Mouse (Mus musculus) testis, adult 2 months (tissue): ENCODE measurements around the gene Crkl.

ENCODE experiments used
- CTCF ChIP-seq: fragments of 200-500 bp; IDR thresholded peaks from 2 replicates; pipeline ENCODE4 v1.5.1; 2012; ENCODE audit warnings: low read depth, mild to moderate bottlenecking, inconsistent platforms, low read length, moderate library complexity; ENCODE audit not compliant: control insufficient read depth, insufficient read depth, insufficient replicate concordance
- POLR2A ChIP-seq: fragments of 200-500 bp; IDR thresholded peaks from 2 replicates; pipeline ENCODE4 v1.6.1; 2012; ENCODE audit warnings: low read depth, mild to moderate bottlenecking, inconsistent platforms, low read length, moderate library complexity; ENCODE audit not compliant: control insufficient read depth

- TF ChIP-seq POLR2A (no peak), CTCF (no peak)
Measured at GRCm38 (mm10) chr16:17511431-17511830, 59.6 kb downstream of the Crkl start.
